Mouse (Mus musculus): ENCODE data around the gene Tmco4.

GRCm38 (mm10) chr4:139046354-139046753, 73.7 kb downstream of the Tmco4 start:
- no peak for TF ChIP-seq EP300 (IDR thresholded peaks at IDR 0.05; ENCODE audit: low read depth)
- TF ChIP-seq CTCF (IDR thresholded peaks at IDR 0.05; ENCODE audit: low read depth): no peak

Data from liver, postnatal 0 days (tissue).